Mouse (Mus musculus) spleen, adult 2 months (tissue): Measurements from ENCODE around the gene Hist1h3d. TPM values are rescaled to one million over a fixed set of nuclear protein-coding genes. Genes with fewer than 3 reads are reported as not detected.
"Not testable (repeated sequence)": the region's sequence is repeated elsewhere in the genome, so short reads cannot be mapped to it uniquely, and the experiment has no call there.

Experiments
- DNase-seq, 2 experiments: peaks; one replicate each; pipeline versions ENCODE4 v3.0.0 to v3.0.0-alpha.2; 2012 to 2021; ENCODE audit warnings: low spot score in 2 of 2, low read depth in 1 of 2
- H3K27ac ChIP-seq: fragments of 200-500 bp; 2 replicates; pipeline ENCODE4 v1.5.1; 2012; ENCODE audit warnings: low read length, inconsistent platforms; ENCODE audit not compliant: insufficient read depth
- H3K27me3 ChIP-seq: fragments of 200-500 bp; 2 replicates; pipeline ENCODE4 v1.6.1; 2012; ENCODE audit warnings: mild to moderate bottlenecking, moderate library complexity, low read length, inconsistent platforms; ENCODE audit not compliant: control insufficient read depth, insufficient read depth
- H3K36me3 ChIP-seq: fragments of 200-500 bp; 2 replicates; pipeline ENCODE4 v1.6.1; 2012; ENCODE audit warnings: mild to moderate bottlenecking, low read length, inconsistent platforms; ENCODE audit not compliant: control insufficient read depth, insufficient read depth
- H3K4me1 ChIP-seq: fragments of 200-500 bp; 2 replicates; pipeline ENCODE4 v1.6.1; 2011; ENCODE audit warnings: inconsistent platforms; ENCODE audit not compliant: control insufficient read depth, insufficient read depth, insufficient read length
- H3K4me3 ChIP-seq: fragments of 200-500 bp; 2 replicates; pipeline ENCODE4 v1.5.1; 2011; ENCODE audit warnings: mild to moderate bottlenecking, inconsistent platforms; ENCODE audit not compliant: insufficient read depth, insufficient read length; ENCODE audit errors: extremely low read depth
- CTCF ChIP-seq: fragments of 200-500 bp; IDR thresholded peaks from 2 replicates; pipeline ENCODE4 v1.5.1; 2011; ENCODE audit warnings: mild to moderate bottlenecking, inconsistent platforms; ENCODE audit not compliant: insufficient read depth, insufficient read length, insufficient replicate concordance; ENCODE audit errors: extremely low read depth
- POLR2A ChIP-seq: fragments of 200-500 bp; IDR thresholded peaks from 2 replicates; pipeline ENCODE4 v1.6.1; 2011; ENCODE audit warnings: low read depth, low read length, inconsistent platforms
- WGBS: fragments of 180-500 bp; shearing (Covaris S2); methylation state at CpG from one replicate; pipeline ENCODE4 v1.1.7; 2018; 5-methylcytosine and 5-hydroxymethylcytosine counted together
- polyA plus RNA-seq: library from polyadenylated mRNA; depleted of rRNA; stranded (reverse); fragments of >200 nt; gene quantifications from 2 replicates; pipeline ENCODE4 v1.2.3, GENCODE M21; 2012

Hist1h3d gene
- polyA plus RNA-seq, 1 experiment = 20.9 TPM

DNA sequence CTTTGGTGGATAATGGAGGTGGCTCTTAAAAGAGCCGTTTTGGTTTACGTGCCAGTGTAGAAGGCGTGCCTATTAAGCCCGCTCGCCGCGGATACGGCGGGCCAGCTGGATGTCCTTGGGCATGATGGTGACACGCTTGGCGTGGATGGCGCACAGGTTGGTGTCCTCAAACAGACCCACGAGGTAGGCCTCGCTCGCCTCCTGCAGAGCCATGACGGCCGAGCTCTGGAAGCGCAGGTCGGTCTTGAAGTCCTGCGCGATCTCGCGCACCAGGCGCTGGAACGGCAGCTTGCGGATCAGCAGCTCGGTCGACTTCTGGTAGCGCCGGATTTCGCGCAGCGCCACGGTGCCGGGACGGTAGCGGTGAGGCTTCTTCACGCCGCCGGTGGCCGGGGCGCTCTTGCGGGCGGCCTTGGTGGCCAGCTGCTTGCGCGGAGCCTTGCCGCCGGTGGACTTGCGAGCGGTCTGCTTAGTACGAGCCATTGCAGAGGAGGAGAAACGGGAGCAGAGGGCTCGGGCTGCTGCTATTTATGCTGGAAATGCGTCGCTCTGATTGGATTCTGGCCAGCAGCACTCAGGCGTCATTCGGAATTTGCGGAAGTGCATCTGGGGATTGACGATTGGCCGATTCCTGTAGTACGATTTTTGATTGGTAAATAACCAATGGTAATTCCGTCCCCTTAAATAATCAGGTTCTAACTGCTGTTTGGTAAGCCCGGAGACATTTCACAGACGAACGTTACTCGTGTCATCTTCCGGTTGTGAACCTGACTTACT, 13.5 kb upstream of the Hist1h3d start, which contains the start of gene Hist1h3e:
Gene Hist1h3e (minus strand): TSS at position 487 of the 777 bp plus-strand sequence.
- H3K27me3 ChIP-seq, H3K4me1 ChIP-seq, H3K36me3 ChIP-seq: not testable (repeated sequence)
- DNase-seq = peak; percentile 89 to 98
- under 1% methylated on average over 47 of the region's 67 CpGs for WGBS
- Histone ChIP-seq H3K4me3 (peak within 1 kb of the TSS; percentile 54), H3K27ac (peak within 1 kb of the TSS; percentile 88)
- peak; percentile 94 for TF ChIP-seq POLR2A

DNA sequence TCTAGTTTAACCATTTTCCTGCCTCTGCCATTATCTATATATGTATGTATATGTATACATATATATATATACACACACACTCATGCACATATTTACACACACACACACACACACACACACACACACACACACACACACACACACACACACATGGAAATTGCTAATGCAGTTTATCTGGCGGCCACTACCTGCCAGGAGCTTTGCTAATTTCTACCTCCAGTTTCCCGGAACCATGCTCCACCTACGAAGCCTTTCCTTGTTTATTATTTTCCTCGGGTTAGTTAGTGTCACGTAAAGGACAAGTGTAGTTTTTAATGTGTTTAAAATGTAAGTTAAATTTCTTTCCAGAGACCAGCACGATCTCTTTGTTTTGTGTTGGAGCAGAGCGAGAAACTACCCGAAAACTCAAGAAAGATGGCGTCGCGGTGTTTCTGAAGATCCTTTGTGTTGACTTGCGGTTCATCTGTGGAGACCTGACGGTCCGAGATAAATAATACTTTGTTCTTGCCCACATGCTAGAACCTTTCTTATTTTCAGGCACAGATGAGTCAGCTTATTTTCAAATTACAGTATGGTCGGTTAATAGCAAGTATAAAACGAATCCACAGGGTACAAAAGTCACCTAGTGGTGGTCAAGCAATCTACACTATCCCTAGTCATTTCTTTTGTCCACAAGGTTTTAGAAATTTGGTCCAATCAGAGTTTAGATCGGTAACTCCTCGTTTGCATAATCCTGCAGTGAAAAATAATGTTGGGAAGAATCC, 12.7 kb upstream of the Hist1h3d start:
- 5% methylated on average over 18 of the region's 18 CpGs for WGBS
- Histone ChIP-seq H3K27ac (peak overlapping the region; percentile 86), H3K27me3 (no peaks in the 10 kb centered on the region), H3K4me1 (no peaks in the 10 kb centered on the region), H3K4me3 (peak overlapping the region; percentile 51), H3K36me3 (no peaks in the 10 kb centered on the region)
- no peak for DNase-seq
- TF ChIP-seq POLR2A (no peak), CTCF (no peak)

DNA sequence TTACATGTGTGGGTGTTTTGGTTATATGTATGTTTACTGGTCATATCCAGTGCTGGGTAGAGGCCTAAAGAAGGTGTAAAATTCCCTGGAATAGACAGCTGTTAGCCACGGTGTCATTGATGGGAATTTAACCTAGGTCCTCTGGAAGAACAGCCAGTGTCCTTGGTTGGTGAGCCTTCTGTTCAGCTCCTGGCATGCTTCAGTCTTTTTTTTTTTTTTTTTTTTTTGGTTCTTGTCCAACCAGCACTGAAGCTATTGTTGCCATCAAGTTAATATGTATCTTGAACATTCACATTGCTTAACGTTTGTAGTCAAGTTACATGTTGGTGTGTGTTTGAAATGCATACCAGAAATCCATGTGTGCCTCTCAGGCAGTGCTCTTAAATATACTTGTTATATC, 11.1 kb upstream of the Hist1h3d start:
- WGBS = 89% methylated on average over 2 of the region's 2 CpGs
- Histone ChIP-seq H3K36me3 (no peaks in the 10 kb centered on the region), H3K27ac (no peak overlapping the region), H3K27me3 (no peaks in the 10 kb centered on the region), H3K4me1 (no peaks in the 10 kb centered on the region), H3K4me3 (no peak overlapping the region)
- DNase-seq = no peak
- TF ChIP-seq POLR2A (no peak), CTCF (no peak)

DNA sequence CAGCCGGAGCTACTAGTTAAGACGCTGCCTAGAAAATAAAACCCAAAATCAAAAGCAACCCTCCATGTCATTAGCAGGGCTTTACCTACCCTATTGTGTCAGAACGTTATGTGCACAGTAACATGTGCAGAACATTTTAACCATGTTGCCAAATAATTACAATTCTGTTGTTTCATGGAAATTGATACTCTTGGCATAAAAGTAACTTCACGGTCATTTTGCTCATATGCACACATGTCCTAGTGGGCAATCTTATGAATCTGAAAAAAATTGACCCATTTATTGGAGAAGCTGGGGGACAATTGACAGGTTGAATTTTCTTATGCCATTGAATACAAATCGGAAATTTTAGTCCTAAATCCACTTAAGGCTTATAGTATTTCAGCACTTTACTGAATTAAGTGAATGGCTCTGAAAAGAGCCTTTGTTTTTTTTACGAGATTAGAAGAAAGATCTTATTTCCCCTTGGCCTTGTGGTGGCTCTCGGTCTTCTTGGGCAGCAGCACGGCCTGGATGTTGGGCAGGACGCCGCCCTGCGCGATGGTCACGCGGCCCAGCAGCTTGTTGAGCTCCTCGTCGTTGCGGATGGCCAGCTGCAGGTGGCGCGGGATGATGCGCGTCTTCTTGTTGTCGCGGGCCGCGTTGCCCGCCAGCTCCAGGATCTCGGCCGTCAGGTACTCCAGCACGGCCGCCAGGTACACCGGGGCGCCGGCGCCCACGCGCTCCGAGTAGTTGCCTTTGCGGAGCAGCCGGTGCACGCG, 5.1 kb upstream of the Hist1h3d start:
- DNase-seq = not testable (repeated sequence)
- peak overlapping the region; percentile 61 for H3K4me3 ChIP-seq

DNA sequence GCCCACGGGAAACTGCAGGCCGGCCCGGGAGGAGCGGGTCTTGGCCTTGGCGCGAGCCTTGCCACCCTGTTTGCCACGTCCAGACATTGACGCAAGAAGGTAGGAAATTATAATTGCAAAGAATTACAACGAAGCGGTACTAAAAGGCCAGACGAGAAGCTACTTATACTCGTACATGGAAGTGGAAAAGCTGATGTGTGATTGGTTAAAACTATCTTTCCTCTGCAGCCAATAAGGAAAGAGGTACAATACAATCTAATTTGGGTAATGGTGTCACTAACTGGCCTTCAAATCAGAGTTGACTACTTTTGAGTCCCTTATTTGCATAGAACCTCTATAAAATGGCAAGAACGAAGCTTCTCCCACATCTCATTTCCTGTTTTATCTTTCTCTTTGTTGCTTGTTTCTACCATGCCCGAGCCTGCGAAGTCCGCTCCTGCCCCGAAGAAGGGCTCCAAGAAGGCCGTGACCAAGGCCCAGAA, 4.5 kb upstream of the Hist1h3d start, which contains the start of the genes Hist1h2ae and Hist1h2bg:
Gene Hist1h2ae (minus strand): TSS at position 199 of the 482 bp plus-strand sequence.
Gene Hist1h2bg (plus strand): TSS at position 375 of the 482 bp plus-strand sequence.
- H3K4me3 ChIP-seq = peak within 1 kb of the TSS; percentile 61
- TF ChIP-seq CTCF (no peak), POLR2A (no peak; the same call in 1 of the 2 replicates)
- no peaks in the 10 kb centered on the region for H3K27me3 ChIP-seq
- under 1% methylated on average over 18 of the region's 18 CpGs for WGBS
- no peaks in the 10 kb centered on the region for H3K36me3 ChIP-seq
- H3K4me1 ChIP-seq = no peaks in the 10 kb centered on the region
- DNase-seq = peak; percentile 48 to 91
- peak within 1 kb of the TSS; percentile 99 for H3K27ac ChIP-seq

More for the DNA sequence above, 5.1 kb upstream of the Hist1h3d start:
- not testable (repeated sequence) for H3K4me1 ChIP-seq, H3K36me3 ChIP-seq, H3K27me3 ChIP-seq
- H3K27ac ChIP-seq = peak overlapping the region; percentile 99
- 3% methylated on average over 29 of the region's 41 CpGs for WGBS

DNA sequence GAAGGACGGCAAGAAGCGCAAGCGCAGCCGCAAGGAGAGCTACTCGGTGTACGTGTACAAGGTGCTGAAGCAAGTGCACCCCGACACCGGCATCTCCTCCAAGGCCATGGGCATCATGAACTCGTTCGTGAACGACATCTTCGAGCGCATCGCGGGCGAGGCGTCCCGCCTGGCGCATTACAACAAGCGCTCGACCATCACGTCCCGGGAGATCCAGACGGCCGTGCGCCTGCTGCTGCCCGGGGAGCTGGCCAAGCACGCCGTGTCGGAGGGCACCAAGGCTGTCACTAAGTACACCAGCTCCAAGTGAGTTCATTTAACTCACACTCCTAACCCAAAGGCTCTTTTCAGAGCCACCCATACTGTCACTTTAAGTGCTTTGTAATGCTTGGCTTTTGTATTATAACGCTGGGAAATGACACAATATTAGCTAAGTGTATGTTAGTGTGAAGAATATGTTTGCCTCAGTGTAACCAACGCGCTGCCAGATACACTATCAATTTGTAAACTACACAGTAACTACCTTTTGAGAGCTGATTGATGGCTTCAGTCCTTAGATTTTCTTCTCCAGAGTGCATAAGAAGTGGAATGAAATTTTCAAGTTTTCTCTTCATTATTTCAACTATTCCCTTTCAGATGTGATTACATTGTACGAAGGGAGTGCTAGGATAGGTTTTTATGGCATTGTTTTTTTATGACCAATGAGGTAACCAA, 3.9 kb upstream of the Hist1h3d start:
- not testable (repeated sequence) for DNase-seq, H3K27me3 ChIP-seq, H3K36me3 ChIP-seq, H3K4me1 ChIP-seq
- Histone ChIP-seq H3K27ac (peak overlapping the region; percentile 92), H3K4me3 (peak overlapping the region; percentile 54)
- under 1% methylated on average over 17 of the region's 34 CpGs for WGBS
